Mouse (Mus musculus) small intestine, adult 2 months (tissue): Measurements from ENCODE around the gene Stim1.

Source experiments
- CTCF ChIP-seq: fragments of 200-500 bp; IDR thresholded peaks from 2 replicates; pipeline ENCODE4 v1.5.1; 2012; ENCODE audit warnings: low read depth, mild to moderate bottlenecking, control low read depth, inconsistent platforms, low read length, moderate library complexity, mixed read lengths; ENCODE audit not compliant: insufficient replicate concordance, insufficient read length; ENCODE audit errors: extremely low read depth
- POLR2A ChIP-seq: fragments of 200-500 bp; IDR thresholded peaks from 2 replicates; pipeline ENCODE4 v1.6.1; 2012; ENCODE audit warnings: low read depth, mild to moderate bottlenecking, control low read depth, inconsistent platforms, low read length, moderate library complexity

DNA sequence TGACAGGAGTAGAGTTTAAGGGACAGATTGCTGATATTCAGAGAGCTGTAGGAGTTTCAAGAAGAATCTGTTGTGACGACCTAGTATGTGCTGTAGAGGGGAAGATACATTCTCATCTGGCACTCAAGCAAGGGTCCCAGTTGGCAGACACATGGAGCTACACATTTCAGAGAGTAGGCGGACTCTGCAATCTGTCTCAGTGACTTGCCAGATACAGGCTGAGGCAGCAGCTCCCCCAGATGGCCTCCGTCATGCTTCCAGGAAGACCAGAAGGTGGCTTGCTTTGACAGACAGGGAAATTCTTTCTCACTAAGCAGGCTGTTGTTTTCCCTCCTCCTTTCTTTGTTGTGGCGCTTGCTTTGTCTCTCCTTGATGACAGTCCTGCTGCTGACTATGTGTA is 102.1 kb downstream of the Stim1 start:
- TF ChIP-seq CTCF = no peak
- TF ChIP-seq POLR2A = no peak
